Mouse (Mus musculus): ENCODE measurements around the gene Gpc3. TPM values are rescaled to one million over a fixed set of nuclear protein-coding genes. Genes with fewer than 3 reads are reported as not detected.

Gene Gpc3
- polyA plus RNA-seq, 1 experiment from 2014 or later, result 229 TPM

DNA sequence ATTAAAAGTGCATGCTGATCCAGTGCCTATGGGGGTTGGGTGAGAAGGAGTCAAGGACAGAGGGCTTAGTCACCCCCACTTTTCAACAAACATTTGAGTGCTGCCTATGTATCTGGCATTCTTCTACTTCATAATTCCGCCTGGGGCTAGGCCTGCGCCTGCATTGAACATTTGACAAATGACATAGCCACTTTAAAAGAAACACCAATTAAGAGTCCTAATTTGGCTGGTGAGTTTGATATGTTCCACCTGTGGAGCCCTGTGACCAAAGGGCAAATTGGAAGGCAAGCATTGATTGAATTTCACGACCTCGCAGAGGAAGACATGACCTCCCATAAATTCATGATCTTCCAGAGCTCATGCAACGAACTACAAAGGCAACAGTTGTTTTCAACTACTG lies 2.4 kb upstream of the Gpc3 start:
- no peak overlapping the region for H3K4me3 ChIP-seq
- H3K36me3 ChIP-seq (replicated peaks), result no peaks in the 10 kb centered on the region
- no peak for DNase-seq (ENCODE audit: extremely low spot score, low spot score)
- peaks cover 58% of the 10 kb centered on the region for H3K4me1 ChIP-seq
- peaks cover 69% of the 10 kb centered on the region for H3K27me3 ChIP-seq (ENCODE audit: poor library complexity, severe bottlenecking)
- 53% methylated on average over 5 of the region's 5 CpGs for WGBS
- no peak overlapping the region for H3K27ac ChIP-seq
- H3K9me3 ChIP-seq, result no peaks in the 10 kb centered on the region

DNA sequence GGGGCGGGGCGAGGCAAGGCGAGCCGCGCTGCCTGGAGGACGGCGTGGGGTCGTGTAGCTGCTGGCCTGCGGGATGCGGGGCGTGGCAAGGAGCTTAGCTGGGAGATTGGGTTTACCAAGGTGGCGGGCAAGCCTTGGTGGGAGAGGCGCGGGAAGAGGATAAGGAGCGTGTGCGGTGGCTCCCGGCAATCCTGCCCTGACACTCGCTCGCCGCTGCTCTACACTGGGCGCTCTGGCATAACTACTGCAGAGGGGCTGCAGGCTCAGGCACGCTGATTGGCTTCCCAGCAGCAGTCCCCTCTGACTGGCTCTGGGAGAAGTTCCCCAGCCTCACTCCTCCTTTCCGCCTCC lies 256 bp upstream of the Gpc3 start:
- H3K36me3 ChIP-seq (replicated peaks), result no peaks in the 10 kb centered on the region
- peaks cover 86% of the 10 kb centered on the region for H3K27me3 ChIP-seq (ENCODE audit: poor library complexity, severe bottlenecking)
- H3K27ac ChIP-seq, result peak overlapping the region; percentile 84
- DNase-seq (ENCODE audit: extremely low spot score, low spot score), result peak; percentile 79
- H3K4me1 ChIP-seq, result peaks cover 74% of the 10 kb centered on the region
- WGBS, result 26% methylated on average over 23 of the region's 23 CpGs
- peak overlapping the region; percentile 58 for H3K4me3 ChIP-seq
- no peaks in the 10 kb centered on the region for H3K9me3 ChIP-seq

DNA sequence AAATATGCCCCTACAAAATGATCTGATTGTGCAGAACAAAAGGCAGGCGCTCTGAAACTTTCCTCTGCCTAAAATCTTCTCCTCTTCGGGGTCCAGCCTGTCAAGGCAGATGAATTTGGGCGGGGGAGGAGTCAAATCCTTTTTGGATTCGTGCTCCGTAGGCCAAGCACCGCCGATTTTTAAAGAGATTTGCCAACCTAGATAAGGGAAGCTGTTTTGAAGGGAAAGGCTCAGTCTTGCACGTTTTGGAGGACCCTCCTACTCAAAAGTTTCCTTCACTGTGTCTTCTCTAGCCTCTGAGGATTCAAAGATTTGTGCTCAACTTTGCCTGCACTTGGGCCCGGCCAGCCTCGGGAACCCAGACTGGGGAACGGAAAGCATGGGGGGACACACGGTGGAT lies 944 bp downstream of the Gpc3 start:
- no peaks in the 10 kb centered on the region for H3K9me3 ChIP-seq
- WGBS, result 15% methylated on average over 12 of the region's 12 CpGs
- H3K36me3 ChIP-seq (replicated peaks), result no peaks in the 10 kb centered on the region
- peaks cover 77% of the 10 kb centered on the region for H3K27me3 ChIP-seq (ENCODE audit: poor library complexity, severe bottlenecking)
- H3K27ac ChIP-seq, result peak overlapping the region; percentile 84
- peak overlapping the region; percentile 58 for H3K4me3 ChIP-seq
- H3K4me1 ChIP-seq, result peaks cover 67% of the 10 kb centered on the region
- DNase-seq (ENCODE audit: extremely low spot score, low spot score), result no peak

DNA sequence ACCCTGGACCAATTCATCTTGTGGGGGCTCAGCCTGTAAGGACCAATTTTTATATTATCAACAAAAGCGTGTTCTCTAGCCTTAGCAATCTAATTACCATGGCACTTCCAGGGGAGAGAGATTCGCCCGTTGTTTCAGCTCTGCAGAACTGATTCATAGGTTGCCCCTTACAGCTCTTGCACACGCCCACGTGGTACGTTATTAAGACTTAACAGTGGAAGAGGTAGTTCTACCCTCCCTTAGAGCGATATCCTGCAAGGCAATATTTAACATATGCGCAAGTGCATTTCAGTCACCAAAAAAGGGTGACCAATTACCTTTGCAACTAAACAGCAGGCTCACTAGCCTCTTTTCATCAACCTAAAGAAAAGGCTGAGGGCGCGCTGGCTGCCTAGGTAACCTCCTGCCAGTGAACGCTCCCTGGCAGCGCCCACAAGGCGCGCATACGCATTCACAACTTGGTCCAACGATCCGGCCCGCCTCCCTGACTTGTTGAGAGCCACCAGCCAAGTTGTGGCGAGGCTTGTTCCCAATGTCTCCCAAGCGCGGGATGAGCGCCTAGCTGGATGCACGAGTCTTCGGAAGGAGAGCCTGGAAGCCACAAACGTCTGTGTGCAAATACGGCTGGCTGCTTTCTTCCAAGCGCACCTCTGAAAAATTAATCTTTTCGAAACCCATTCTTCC lies 1.6 kb downstream of the Gpc3 start:
- H3K4me1 ChIP-seq, result peaks cover 60% of the 10 kb centered on the region
- H3K27ac ChIP-seq, result peak overlapping the region; percentile 84
- 24% methylated on average over 28 of the region's 28 CpGs for WGBS
- H3K36me3 ChIP-seq (replicated peaks), result no peaks in the 10 kb centered on the region
- peak; percentile 39 for DNase-seq (ENCODE audit: extremely low spot score, low spot score)
- peaks cover 71% of the 10 kb centered on the region for H3K27me3 ChIP-seq (ENCODE audit: poor library complexity, severe bottlenecking)
- no peaks in the 10 kb centered on the region for H3K9me3 ChIP-seq
- peak overlapping the region; percentile 58 for H3K4me3 ChIP-seq

DNA sequence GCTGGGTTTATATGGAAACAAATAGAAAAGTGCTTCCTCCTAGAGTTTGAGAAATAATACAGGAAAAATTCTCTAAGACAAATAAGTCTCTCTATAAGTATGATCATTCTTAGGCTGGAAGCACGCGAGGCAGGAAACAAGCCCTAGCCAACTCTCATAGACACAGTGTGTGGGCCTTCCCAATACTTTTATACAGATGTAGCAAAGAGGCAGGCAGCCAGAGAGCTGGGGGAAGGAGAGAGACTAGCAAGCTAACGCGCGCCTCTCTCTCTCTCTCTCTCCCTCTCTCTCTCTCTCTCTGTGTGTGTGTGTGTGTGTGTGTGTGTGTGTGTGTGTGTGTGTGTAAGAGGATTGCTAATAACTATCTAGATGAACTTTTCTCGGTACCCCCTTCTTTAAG lies 2.2 kb downstream of the Gpc3 start:
- H3K4me1 ChIP-seq, result peaks cover 57% of the 10 kb centered on the region
- peak overlapping the region; percentile 58 for H3K4me3 ChIP-seq
- H3K27ac ChIP-seq, result peak overlapping the region; percentile 84; the same call in 1 of the 2 replicates
- no peak for DNase-seq (ENCODE audit: extremely low spot score, low spot score)
- WGBS, result 15% methylated on average over 5 of the region's 6 CpGs
- no peaks in the 10 kb centered on the region for H3K9me3 ChIP-seq
- peaks cover 67% of the 10 kb centered on the region for H3K27me3 ChIP-seq (ENCODE audit: poor library complexity, severe bottlenecking)
- H3K36me3 ChIP-seq (replicated peaks), result no peaks in the 10 kb centered on the region

DNA sequence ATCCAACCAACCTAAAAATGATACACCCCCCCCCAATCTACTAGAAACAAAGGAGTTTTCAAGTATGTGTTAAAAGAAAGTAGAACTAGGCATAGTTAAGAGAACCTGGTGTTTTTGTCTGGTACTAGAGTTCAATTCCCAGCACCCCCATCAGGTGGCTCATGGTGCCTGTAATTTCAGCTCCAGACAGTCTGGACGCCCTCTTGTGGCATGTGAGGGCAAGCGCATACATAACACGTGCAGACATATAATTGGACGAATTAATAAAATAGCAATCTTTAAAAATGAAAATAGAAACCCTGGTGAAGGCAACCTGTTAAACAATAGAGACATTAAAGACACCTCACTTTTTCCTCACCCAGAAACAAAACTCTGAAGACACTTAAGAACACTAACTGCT lies 10.6 kb downstream of the Gpc3 start:
- Histone ChIP-seq H3K9me3 (no peaks in the 10 kb centered on the region), H3K36me3 (replicated peaks) (peaks cover 2% of the 10 kb centered on the region), H3K27me3 (ENCODE audit: poor library complexity, severe bottlenecking) (no peaks in the 10 kb centered on the region; the same call in 1 of the 2 replicates), H3K4me1 (0 out of 2 replicates have a peak, but pooled peaks cover 5% of the 10 kb centered on the region), H3K27ac (no peak overlapping the region), H3K4me3 (no peak overlapping the region)
- 74% methylated on average over 4 of the region's 4 CpGs for WGBS
- DNase-seq (ENCODE audit: extremely low spot score, low spot score), result no peak

DNA sequence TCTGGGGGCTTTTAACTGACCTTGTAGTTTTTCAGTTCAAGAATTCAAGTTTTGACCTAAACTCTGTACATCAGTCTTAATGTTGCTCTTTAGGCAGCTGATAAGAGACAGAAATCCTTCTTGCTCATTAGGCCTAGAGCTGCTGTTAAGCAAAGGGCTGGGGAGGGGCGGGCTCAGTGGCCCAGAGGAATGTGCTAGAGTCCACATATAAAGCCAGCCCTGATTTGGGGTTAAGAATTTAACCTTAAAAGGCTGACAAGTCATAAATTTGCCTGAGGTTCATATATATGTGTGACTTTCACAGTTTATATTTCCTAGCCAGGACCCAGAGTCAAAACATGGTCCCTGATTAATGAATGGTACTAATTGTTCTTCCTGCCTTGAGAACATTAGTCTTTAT lies 14.5 kb downstream of the Gpc3 start:
- Histone ChIP-seq H3K27ac (no peak overlapping the region), H3K9me3 (no peaks in the 10 kb centered on the region), H3K4me3 (no peak overlapping the region)

DNA sequence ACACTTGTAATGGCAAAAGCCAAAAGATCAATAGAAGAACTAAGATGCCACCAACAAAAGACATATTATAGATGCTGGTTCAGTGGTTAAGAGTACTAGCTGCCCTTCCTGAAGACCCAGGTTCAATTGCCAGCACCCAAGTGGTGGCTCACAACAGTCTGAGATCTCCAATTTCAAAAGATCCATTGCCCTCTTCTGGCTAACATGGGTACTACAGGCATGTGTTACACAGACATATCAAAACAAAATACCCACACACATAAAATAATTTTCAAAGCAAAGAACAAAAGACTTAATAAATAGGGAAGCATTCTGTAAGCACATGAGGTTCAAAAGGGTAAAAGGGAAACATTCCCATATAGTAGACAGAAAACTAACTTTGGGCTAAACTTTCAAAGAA lies 26.1 kb downstream of the Gpc3 start:
- Histone ChIP-seq H3K27ac (no peak overlapping the region), H3K4me1 (no peaks in the 10 kb centered on the region), H3K36me3 (replicated peaks) (peaks cover 4% of the 10 kb centered on the region), H3K27me3 (ENCODE audit: poor library complexity, severe bottlenecking) (no peaks in the 10 kb centered on the region), H3K4me3 (no peak overlapping the region), H3K9me3 (no peaks in the 10 kb centered on the region)
- DNase-seq (ENCODE audit: extremely low spot score, low spot score), result no peak

More for the DNA sequence above, 14.5 kb downstream of the Gpc3 start:
- Histone ChIP-seq H3K4me1 (0 out of 2 replicates have a peak, but pooled peaks cover 5% of the 10 kb centered on the region), H3K27me3 (ENCODE audit: poor library complexity, severe bottlenecking) (no peaks in the 10 kb centered on the region; the same call in 1 of the 2 replicates), H3K36me3 (replicated peaks) (no peaks in the 10 kb centered on the region; the same call in 1 of the 2 replicates)
- DNase-seq (ENCODE audit: extremely low spot score, low spot score), result no peak
- 76% methylated on average over 1 of the region's 1 CpGs for WGBS

DNA sequence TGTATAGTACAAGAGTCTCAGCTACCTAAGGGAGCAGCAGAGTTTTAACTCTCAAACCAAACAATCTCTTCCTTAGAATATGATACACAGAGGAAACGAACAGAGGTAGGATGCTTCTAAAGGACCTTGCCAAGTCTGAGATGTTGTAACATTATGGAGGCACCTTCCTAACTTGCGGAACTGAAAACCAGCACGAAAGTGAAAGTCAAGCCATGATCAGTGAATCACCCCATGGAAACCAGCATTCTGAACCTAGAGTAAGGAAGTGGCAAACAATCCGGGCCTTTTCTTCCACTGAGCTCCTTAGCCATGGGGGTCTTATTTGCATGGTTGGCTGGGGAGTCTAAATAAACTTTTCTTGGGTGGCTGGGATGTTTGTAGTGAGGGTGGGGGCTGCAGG lies 53.8 kb downstream of the Gpc3 start:
- DNase-seq (ENCODE audit: extremely low spot score, low spot score), result no peak
- no peaks in the 10 kb centered on the region for H3K9me3 ChIP-seq
- peaks cover 14% of the 10 kb centered on the region for H3K4me1 ChIP-seq
- no peak overlapping the region for H3K27ac ChIP-seq
- 85% methylated on average over 4 of the region's 4 CpGs for WGBS
- H3K27me3 ChIP-seq (ENCODE audit: poor library complexity, severe bottlenecking), result peaks cover 90% of the 10 kb centered on the region
- no peak overlapping the region for H3K4me3 ChIP-seq
- no peaks in the 10 kb centered on the region for H3K36me3 ChIP-seq (replicated peaks)

DNA sequence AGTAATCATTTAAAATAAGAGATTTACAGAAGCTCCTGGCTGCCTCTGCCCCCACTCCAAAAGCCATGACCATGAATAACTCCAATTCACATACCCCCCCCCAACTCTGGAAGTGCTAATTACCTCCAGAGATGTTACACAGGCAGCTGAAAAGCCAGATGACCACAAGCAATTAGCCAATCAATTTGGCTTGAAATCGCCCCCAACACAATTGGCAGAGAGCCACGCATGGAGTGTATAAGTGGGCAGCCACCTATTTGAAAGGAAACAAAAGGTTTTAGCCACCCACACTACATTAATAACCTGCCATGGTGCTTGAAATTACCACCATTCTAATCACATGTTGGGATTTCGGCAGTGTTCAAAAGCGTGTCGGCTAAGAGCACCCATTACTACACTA lies 55.2 kb downstream of the Gpc3 start:
- peaks cover 89% of the 10 kb centered on the region for H3K27me3 ChIP-seq (ENCODE audit: poor library complexity, severe bottlenecking)
- H3K36me3 ChIP-seq (replicated peaks), result no peaks in the 10 kb centered on the region
- DNase-seq (ENCODE audit: extremely low spot score, low spot score), result no peak
- WGBS, result 70% methylated on average over 5 of the region's 5 CpGs
- no peak overlapping the region for H3K27ac ChIP-seq
- 0 out of 2 replicates have a peak, but pooled peaks cover 6% of the 10 kb centered on the region for H3K4me1 ChIP-seq
- H3K4me3 ChIP-seq, result no peak overlapping the region
- no peaks in the 10 kb centered on the region for H3K9me3 ChIP-seq

DNA sequence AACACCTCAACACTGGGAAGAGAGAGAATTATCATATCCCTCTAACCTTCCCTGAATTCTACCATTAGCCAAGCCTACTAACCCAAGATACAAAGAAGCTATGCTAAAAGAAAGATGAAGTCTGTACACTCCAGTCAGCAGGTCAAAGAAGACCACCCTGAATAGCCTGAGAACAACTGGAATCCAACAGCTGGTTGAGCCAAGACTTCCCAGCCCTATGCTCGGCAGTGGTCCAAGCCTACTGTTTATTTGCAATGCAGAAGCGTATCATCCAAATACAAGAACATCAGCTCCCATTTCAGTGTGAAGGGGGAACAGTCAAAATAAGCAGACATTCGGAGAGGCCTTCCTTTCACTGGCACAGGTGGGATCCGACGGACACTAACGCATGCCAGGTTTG lies 56.3 kb downstream of the Gpc3 start:
- 90% methylated on average over 6 of the region's 6 CpGs for WGBS
- Histone ChIP-seq H3K9me3 (no peaks in the 10 kb centered on the region), H3K27ac (no peak overlapping the region), H3K4me1 (0 out of 2 replicates have a peak, but pooled peaks cover 6% of the 10 kb centered on the region), H3K36me3 (replicated peaks) (no peaks in the 10 kb centered on the region), H3K4me3 (no peak overlapping the region), H3K27me3 (ENCODE audit: poor library complexity, severe bottlenecking) (peaks cover 89% of the 10 kb centered on the region)
- DNase-seq (ENCODE audit: extremely low spot score, low spot score), result no peak

DNA sequence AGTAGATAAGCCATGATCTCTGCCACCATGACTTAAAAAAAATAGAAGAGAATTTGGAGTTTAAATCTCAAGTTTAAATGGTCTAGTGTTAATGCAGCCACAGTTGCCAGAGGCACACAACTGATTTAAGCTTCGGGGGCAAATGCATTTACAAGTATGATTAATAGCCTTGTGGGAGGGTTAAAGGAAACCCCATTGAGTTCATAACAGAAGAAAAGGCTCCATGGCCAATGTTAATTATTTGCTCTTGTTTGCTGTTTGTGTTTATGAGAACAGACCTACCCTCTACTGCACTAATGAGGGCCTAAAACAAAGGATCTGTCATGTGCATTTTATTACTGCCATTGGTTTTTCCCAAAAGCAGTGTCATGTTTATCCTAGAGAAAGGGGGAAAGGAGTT lies 62.5 kb downstream of the Gpc3 start:
- Histone ChIP-seq H3K4me3 (no peak overlapping the region), H3K27ac (no peak overlapping the region), H3K9me3 (no peaks in the 10 kb centered on the region), H3K4me1 (peaks cover 33% of the 10 kb centered on the region), H3K27me3 (ENCODE audit: poor library complexity, severe bottlenecking) (peaks cover 84% of the 10 kb centered on the region), H3K36me3 (replicated peaks) (no peaks in the 10 kb centered on the region)
- no peak for DNase-seq (ENCODE audit: extremely low spot score, low spot score)
- 76% methylated on average over 1 of the region's 1 CpGs for WGBS

DNA sequence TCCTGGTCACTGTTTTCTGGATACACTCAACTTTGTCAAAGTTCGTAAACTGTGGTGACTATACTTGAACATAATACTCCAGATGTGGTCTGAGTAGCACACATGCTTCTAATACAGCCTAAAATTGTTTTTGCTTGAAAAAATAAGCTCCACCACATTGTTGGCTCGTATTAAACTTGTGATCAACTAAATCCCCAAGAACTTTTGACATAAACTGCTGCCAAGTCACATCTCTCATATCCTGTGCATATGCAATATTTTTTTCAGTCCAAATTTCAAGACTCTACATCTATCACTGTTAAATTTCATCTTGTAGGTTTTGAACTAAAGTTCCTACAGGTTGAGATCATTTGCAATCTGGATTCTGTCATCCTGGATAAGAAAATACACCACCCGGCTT lies 69.1 kb downstream of the Gpc3 start:
- H3K4me1 ChIP-seq, result peaks cover 28% of the 10 kb centered on the region
- H3K27ac ChIP-seq, result no peak overlapping the region
- 78% methylated on average over 3 of the region's 3 CpGs for WGBS
- no peaks in the 10 kb centered on the region for H3K9me3 ChIP-seq
- DNase-seq (ENCODE audit: extremely low spot score, low spot score), result no peak
- H3K4me3 ChIP-seq, result no peak overlapping the region
- no peaks in the 10 kb centered on the region for H3K36me3 ChIP-seq (replicated peaks)
- H3K27me3 ChIP-seq (ENCODE audit: poor library complexity, severe bottlenecking), result peaks cover 53% of the 10 kb centered on the region

DNA sequence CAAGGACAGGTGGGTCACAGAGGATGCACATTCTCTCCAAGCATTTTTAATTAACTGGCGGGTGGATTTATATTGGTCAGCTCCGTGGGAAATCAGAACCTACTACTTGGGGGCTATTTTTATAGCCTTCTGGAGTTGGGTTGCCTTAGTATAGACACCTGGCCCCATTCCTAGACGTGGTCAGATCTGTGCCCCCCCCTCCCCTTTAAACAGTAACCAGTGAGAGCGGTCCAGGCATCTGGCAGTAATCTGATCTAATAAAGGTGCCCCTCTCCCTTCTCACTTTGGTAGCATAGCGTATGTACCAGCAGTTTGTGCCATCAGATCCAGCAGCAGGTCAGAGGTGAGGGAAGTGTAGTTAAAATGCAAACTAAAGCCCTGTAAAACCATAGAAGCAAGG lies 76.5 kb downstream of the Gpc3 start:
- WGBS, result 57% methylated on average over 5 of the region's 5 CpGs
- peaks cover 5% of the 10 kb centered on the region for H3K4me1 ChIP-seq
- no peaks in the 10 kb centered on the region for H3K9me3 ChIP-seq
- peaks cover 29% of the 10 kb centered on the region for H3K27me3 ChIP-seq (ENCODE audit: poor library complexity, severe bottlenecking)
- H3K27ac ChIP-seq, result no peak overlapping the region
- H3K4me3 ChIP-seq, result no peak overlapping the region
- H3K36me3 ChIP-seq (replicated peaks), result no peaks in the 10 kb centered on the region
- DNase-seq (ENCODE audit: extremely low spot score, low spot score), result no peak
